ENCODE assay signal across 26 mouse cellular contexts in the genomic region with DNA sequence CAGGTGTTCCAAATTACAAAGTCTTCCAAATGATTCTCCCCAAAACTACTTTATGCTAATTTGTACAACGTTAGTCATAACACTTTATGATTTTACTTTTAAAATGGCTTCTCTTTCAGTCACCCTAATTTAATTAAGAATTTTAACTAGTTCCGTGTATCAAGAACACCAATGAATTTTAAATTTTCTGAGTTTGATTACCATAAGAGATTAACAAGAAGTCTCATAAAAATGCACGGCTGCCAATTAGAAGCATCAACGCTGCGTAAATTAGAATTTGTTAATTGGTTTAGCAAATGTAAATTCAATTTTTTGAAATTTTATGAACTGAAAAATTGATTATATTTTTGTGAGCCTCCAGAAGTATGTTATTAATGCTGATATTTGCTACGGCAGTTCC.
"Had no signal": no experiment of that assay in that cellular context is flagged by ENCODE, and none has a peak within 500 bp of the region (broad histone marks: within the 10 kb centered on the region; RNA-seq: fewer than 3 reads in every experiment).

No protein-coding gene starts in this region.

- DNase-seq: gastrocnemius, adult 2 months; gastrocnemius, postnatal 10 days; gastrocnemius, postnatal 25 days; heart, adult 18-20 months; kidney, adult 18-20 months; kidney, adult 9 months; kidney, postnatal 14 days; kidney, postnatal 36 days; layer of hippocampus, adult 9-11 months; layer of hippocampus, postnatal 36 days; left cerebral cortex, postnatal 4 days had no signal

- H3K9ac ChIP-seq: heart, embryonic 12.5 days; hindbrain, embryonic 12.5 days; hindbrain, embryonic 14.5 days; intestine, embryonic 15.5 days; kidney, embryonic 15.5 days; limb, embryonic 13.5 days; limb, embryonic 15.5 days; liver, embryonic 12.5 days; liver, embryonic 14.5 days had no signal

- H3K36me3 ChIP-seq: heart, embryonic 10.5 days; heart, embryonic 12.5 days; hindbrain, embryonic 10.5 days; hindbrain, embryonic 12.5 days; intestine, embryonic 15.5 days; kidney, embryonic 15.5 days; limb, embryonic 13.5 days; limb, embryonic 15.5 days; liver, embryonic 12.5 days had no signal

- H3K4me3 ChIP-seq: gastrocnemius, adult 2 months; heart, embryonic 10.5 days; heart, embryonic 12.5 days; hindbrain, embryonic 10.5 days; hindbrain, embryonic 12.5 days; intestine, embryonic 15.5 days; kidney, embryonic 15.5 days; limb, embryonic 13.5 days; limb, embryonic 15.5 days; liver, embryonic 12.5 days had no signal

- H3K27ac ChIP-seq: gastrocnemius, adult 2 months; hindbrain, embryonic 10.5 days; hindbrain, embryonic 12.5 days; hindbrain, embryonic 14.5 days; intestine, embryonic 15.5 days; kidney, embryonic 15.5 days; kidney, postnatal 0 days; limb, embryonic 13.5 days; limb, embryonic 15.5 days; liver, embryonic 12.5 days; liver, embryonic 14.5 days had no signal

- H3K4me2 ChIP-seq: hindbrain, embryonic 12.5 days; intestine, embryonic 15.5 days; kidney, embryonic 15.5 days; limb, embryonic 13.5 days; limb, embryonic 15.5 days; liver, embryonic 12.5 days had no signal

- ATAC-seq: hindbrain, embryonic 16.5 days; inflammation-experienced regulatory T-cells, adult 6 months; intestine, embryonic 15.5 days; intestine, postnatal 0 days; liver, embryonic 12.5 days had no signal

- H3K4me1 ChIP-seq: hindbrain, embryonic 10.5 days; hindbrain, embryonic 12.5 days; intestine, embryonic 15.5 days; kidney, embryonic 15.5 days; limb, embryonic 15.5 days; liver, embryonic 12.5 days had no signal

- H3K27me3 ChIP-seq: heart, embryonic 12.5 days; hindbrain, embryonic 12.5 days; intestine, embryonic 15.5 days; kidney, embryonic 15.5 days; limb, embryonic 13.5 days; limb, embryonic 15.5 days; liver, embryonic 12.5 days had no signal

- H3K9me3 ChIP-seq: heart, embryonic 10.5 days; heart, embryonic 12.5 days; hindbrain, embryonic 10.5 days; hindbrain, embryonic 12.5 days; intestine, embryonic 15.5 days; kidney, embryonic 15.5 days; limb, embryonic 13.5 days; limb, embryonic 15.5 days; liver, embryonic 12.5 days had no signal
